Mouse (Mus musculus) forebrain, embryonic 12.5 days (tissue): ENCODE measurements at regions not wholly inside any gene's neighbourhood (a gene's known extent, or its start where the extent isn't known, plus 50 kb on each side); places are given as distances from the start of the nearest gene placed in this dataset.

Source experiments
- ATAC-seq: fragments of 200-750 bp; cut with Nextera tagmentation; 2 replicates; pipeline ENCODE4 v1.8.0; 2017; ENCODE audit warnings: moderate TSS enrichment; ENCODE audit not compliant: low FRiP score
- H3K27ac ChIP-seq: fragments of 300-500 bp; sonication (generic); 2 replicates; pipeline ENCODE4 v1.5.1; 2016; ENCODE audit warnings: mild to moderate bottlenecking
- H3K27me3 ChIP-seq: fragments of 300-500 bp; sonication (generic); 2 replicates; pipeline ENCODE4 v1.6.1; 2016; ENCODE audit warnings: mild to moderate bottlenecking
- H3K36me3 ChIP-seq: fragments of 300-500 bp; sonication (generic); replicated peaks from 2 replicates; pipeline ENCODE4 v1.6.1; 2016; ENCODE audit warnings: mild to moderate bottlenecking
- H3K4me1 ChIP-seq: fragments of 300-500 bp; sonication (generic); 2 replicates; pipeline ENCODE4 v1.6.1; 2016
- H3K4me2 ChIP-seq: fragments of 300-500 bp; sonication (generic); 2 replicates; pipeline ENCODE4 v1.6.1; 2016; ENCODE audit warnings: mild to moderate bottlenecking, moderate library complexity
- H3K4me3 ChIP-seq: fragments of 300-500 bp; sonication (generic); replicated peaks from 2 replicates; pipeline ENCODE4 v1.5.1; 2016; ENCODE audit warnings: mild to moderate bottlenecking
- H3K9ac ChIP-seq: fragments of 300-500 bp; sonication (generic); 2 replicates; pipeline ENCODE4 v1.6.1; 2016; ENCODE audit warnings: mild to moderate bottlenecking
- H3K9me3 ChIP-seq: fragments of 300-500 bp; sonication (generic); 2 replicates; pipeline ENCODE4 v1.6.1; 2016
- whole genome bisulfite sequencing: fragments of 180-500 bp; shearing (Covaris S2); methylation state at CpG from one replicate; pipeline ENCODE4 v1.1.7; 2016; 5-methylcytosine and 5-hydroxymethylcytosine counted together

DNA sequence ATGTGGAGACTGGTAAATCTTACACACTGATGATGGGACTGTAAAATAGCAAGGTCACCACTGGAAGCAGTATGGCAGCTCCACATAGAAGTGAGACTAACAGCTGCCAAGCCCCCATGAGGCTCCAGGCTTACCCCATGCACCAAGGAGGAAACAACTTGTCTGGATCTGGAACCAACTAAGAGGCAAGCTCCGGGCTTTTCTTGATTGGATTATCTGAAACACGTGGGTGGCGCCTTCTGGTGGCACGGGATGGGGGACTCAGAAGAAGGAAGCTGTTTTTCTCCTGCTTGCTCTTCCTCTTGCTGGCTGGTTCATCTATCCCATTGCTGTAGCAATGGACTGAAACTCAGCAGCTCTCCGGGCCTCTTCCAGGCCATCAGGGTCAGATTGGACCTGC lies 171.5 kb upstream of the Sulf2 start:
- ATAC-seq = no peak
- peaks cover 21% of the 10 kb centered on the region for H3K4me1 ChIP-seq
- H3K9me3 ChIP-seq = no peaks in the 10 kb centered on the region
- H3K36me3 ChIP-seq = no peaks in the 10 kb centered on the region
- H3K4me3 ChIP-seq = no peak overlapping the region
- no peak overlapping the region for H3K9ac ChIP-seq
- 73% methylated on average over 5 of the region's 5 CpGs for WGBS
- H3K4me2 ChIP-seq = no peak overlapping the region
- H3K27ac ChIP-seq = no peak overlapping the region
- H3K27me3 ChIP-seq = peaks cover 22% of the 10 kb centered on the region

GRCm38 (mm10) chr2:166324954-166325353 lies 169.5 kb upstream of the Sulf2 start:
- Histone ChIP-seq H3K9ac (no peak overlapping the region), H3K27ac (no peak overlapping the region), H3K4me1 (peaks cover 21% of the 10 kb centered on the region), H3K4me3 (no peak overlapping the region), H3K36me3 (no peaks in the 10 kb centered on the region), H3K27me3 (peaks cover 33% of the 10 kb centered on the region), H3K4me2 (no peak overlapping the region), H3K9me3 (no peaks in the 10 kb centered on the region)
- WGBS = 77% methylated on average over 3 of the region's 3 CpGs
- no peak for ATAC-seq

- ATAC-seq = 0 out of 2 replicates have a peak, but pooled peaks have one; percentile 27
- Histone ChIP-seq H3K36me3 (no peaks in the 10 kb centered on the region), H3K9ac (no peak overlapping the region), H3K27me3 (peaks cover 35% of the 10 kb centered on the region), H3K27ac (no peak overlapping the region), H3K4me3 (no peak overlapping the region), H3K4me1 (peaks cover 15% of the 10 kb centered on the region), H3K4me2 (no peak overlapping the region), H3K9me3 (no peaks in the 10 kb centered on the region)
- 47% methylated on average over 10 of the region's 10 CpGs for WGBS
Measured at GRCm38 (mm10) chr2:166324439-166324838, 169.0 kb upstream of the Sulf2 start.

DNA sequence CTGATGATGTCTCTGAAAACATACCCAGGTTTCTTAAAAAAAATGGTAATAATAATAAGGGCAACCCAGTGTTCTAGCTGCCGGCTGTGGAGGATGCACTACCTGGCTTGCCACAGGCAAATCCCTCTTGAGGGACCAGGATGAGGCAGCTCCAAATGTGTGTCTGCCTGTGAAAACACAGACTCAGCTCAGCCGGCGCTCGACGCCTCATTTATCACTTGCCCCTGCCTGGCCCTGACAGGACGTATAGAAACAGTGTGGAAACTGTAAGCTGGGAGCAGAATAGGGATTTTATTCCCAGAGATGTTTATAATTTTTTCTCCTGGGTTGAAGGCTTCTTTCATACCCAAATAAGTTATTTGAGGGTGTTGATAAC lies 167.2 kb upstream of the Sulf2 start:
- WGBS = 78% methylated on average over 6 of the region's 6 CpGs
- H3K27me3 ChIP-seq = peaks cover 53% of the 10 kb centered on the region
- no peak overlapping the region for H3K4me3 ChIP-seq
- H3K4me2 ChIP-seq = no peak overlapping the region
- H3K4me1 ChIP-seq = peaks cover 13% of the 10 kb centered on the region
- H3K9ac ChIP-seq = no peak overlapping the region
- H3K27ac ChIP-seq = no peak overlapping the region
- ATAC-seq = no peak
- H3K9me3 ChIP-seq = no peaks in the 10 kb centered on the region
- no peaks in the 10 kb centered on the region for H3K36me3 ChIP-seq

DNA sequence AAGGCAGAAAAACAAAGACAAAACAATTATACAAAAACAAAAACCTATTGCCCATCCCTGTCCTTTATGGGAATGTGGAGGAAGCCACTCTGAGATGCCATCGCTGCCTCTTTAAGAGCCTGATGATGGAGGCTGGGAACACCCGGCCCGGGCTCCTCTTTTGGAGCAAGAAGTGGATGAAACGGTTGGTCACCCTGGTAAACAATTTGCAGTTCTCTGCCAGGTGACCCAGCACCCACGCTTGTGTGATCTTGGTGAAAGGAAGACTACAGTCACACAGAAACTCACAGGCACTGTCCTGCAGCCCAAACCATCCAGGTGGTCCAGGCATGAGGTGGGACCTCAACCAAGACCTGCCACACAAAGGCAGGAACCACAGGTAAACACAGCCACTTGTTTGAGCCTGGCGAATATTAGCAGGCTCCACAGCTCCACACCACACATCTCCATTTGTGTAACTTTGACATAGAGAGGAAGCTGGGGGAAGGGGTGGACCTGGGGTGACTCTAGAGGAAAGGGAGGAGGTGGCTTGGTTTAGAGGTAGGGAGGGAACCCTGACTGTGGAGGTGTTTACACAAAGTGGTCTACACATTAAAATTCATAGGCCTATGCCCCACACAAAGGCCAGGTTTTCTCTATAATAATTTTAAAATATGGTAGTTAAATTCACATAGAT lies 166.7 kb upstream of the Sulf2 start:
- no peaks in the 10 kb centered on the region for H3K9me3 ChIP-seq
- no peak overlapping the region for H3K27ac ChIP-seq
- H3K4me1 ChIP-seq = peaks cover 13% of the 10 kb centered on the region
- no peaks in the 10 kb centered on the region for H3K36me3 ChIP-seq
- ATAC-seq = no peak
- no peak overlapping the region for H3K4me3 ChIP-seq
- no peak overlapping the region for H3K9ac ChIP-seq
- WGBS = 76% methylated on average over 6 of the region's 6 CpGs
- H3K4me2 ChIP-seq = no peak overlapping the region
- H3K27me3 ChIP-seq = peaks cover 57% of the 10 kb centered on the region

DNA sequence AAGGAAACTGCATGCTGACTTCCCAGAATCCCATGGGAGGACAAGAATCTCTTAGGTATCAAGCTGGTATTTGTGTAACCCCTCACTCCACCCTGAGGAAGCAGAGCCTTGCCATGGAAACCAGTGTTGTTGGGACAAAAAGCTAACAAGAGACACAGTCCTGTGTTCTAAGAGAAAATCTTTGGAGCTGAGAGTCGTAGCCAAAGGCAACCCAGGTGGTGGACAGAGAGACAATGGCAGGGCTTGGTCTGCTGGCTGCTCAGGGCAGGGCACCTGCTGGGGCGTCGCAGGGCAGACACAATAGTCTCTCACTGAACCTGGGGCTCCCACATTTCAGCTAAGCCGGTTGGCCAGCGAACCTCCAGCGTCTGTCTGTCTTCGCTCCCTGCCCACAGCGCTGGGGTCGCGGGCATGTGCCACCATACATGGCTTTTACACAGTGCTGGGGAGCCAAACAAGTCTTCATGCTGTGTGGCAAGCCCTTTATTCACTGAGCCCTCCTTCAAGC lies 161.0 kb upstream of the Sulf2 start:
- Histone ChIP-seq H3K27ac (peak overlapping the region; percentile 59; the same call in 1 of the 2 replicates), H3K9me3 (no peaks in the 10 kb centered on the region), H3K4me2 (no peak overlapping the region), H3K27me3 (peaks cover 61% of the 10 kb centered on the region), H3K4me1 (peaks cover 11% of the 10 kb centered on the region), H3K36me3 (no peaks in the 10 kb centered on the region), H3K4me3 (no peak overlapping the region), H3K9ac (no peak overlapping the region)
- peak; percentile 57 for ATAC-seq
- 1% methylated on average over 10 of the region's 10 CpGs for WGBS

GRCm38 (mm10) chr2:166310438-166310837 lies 155.0 kb upstream of the Sulf2 start:
- peaks cover 25% of the 10 kb centered on the region for H3K4me1 ChIP-seq
- no peak overlapping the region for H3K9ac ChIP-seq
- H3K36me3 ChIP-seq = no peaks in the 10 kb centered on the region
- no peak overlapping the region for H3K4me2 ChIP-seq
- 87% methylated on average over 5 of the region's 5 CpGs for WGBS
- H3K27me3 ChIP-seq = peaks cover 34% of the 10 kb centered on the region
- no peak overlapping the region for H3K4me3 ChIP-seq
- no peaks in the 10 kb centered on the region for H3K9me3 ChIP-seq
- ATAC-seq = no peak
- no peak overlapping the region for H3K27ac ChIP-seq

DNA sequence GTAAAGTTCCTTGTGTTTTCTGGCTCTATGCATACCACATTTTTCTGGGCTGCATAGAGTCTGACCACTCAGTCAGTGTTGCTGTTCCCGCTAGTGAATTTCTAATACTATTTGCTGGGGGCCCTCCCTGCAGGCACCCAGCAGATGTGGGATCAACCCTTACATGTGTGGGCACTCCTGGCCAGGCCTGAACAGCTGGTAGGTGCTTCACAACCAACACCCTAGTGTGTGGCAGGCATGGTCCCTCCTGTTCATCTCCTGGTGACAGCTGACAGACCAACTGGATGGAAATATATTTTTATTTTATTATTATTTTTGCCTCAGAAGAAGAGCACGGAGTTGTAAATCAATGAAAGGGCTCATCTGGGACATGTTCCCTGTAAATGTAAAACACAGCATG lies 154.4 kb upstream of the Sulf2 start:
- no peak overlapping the region for H3K4me2 ChIP-seq
- H3K36me3 ChIP-seq = no peaks in the 10 kb centered on the region
- 93% methylated on average over 2 of the region's 2 CpGs for WGBS
- ATAC-seq = no peak
- no peaks in the 10 kb centered on the region for H3K9me3 ChIP-seq
- H3K9ac ChIP-seq = no peak overlapping the region
- peaks cover 31% of the 10 kb centered on the region for H3K4me1 ChIP-seq
- H3K27ac ChIP-seq = no peak overlapping the region
- peaks cover 28% of the 10 kb centered on the region for H3K27me3 ChIP-seq
- H3K4me3 ChIP-seq = no peak overlapping the region

GRCm38 (mm10) chr2:166307551-166307950 lies 152.1 kb upstream of the Sulf2 start:
- H3K27ac ChIP-seq = no peak overlapping the region
- WGBS = 56% methylated on average over 13 of the region's 13 CpGs
- H3K9me3 ChIP-seq = no peaks in the 10 kb centered on the region
- ATAC-seq = no peak
- peaks cover 38% of the 10 kb centered on the region for H3K4me1 ChIP-seq
- H3K4me2 ChIP-seq = no peak overlapping the region
- H3K9ac ChIP-seq = no peak overlapping the region
- H3K4me3 ChIP-seq = no peak overlapping the region
- no peaks in the 10 kb centered on the region for H3K36me3 ChIP-seq
- peaks cover 16% of the 10 kb centered on the region for H3K27me3 ChIP-seq

GRCm38 (mm10) chr2:166305044-166306002 lies 149.9 kb upstream of the Sulf2 start:
- peaks cover 38% of the 10 kb centered on the region for H3K4me1 ChIP-seq
- no peaks in the 10 kb centered on the region for H3K36me3 ChIP-seq
- 72% methylated on average over 30 of the region's 30 CpGs for WGBS
- H3K9ac ChIP-seq = no peak overlapping the region
- 0 out of 2 replicates have a peak overlapping the region, but pooled peaks have one; percentile 36 for H3K27ac ChIP-seq
- H3K27me3 ChIP-seq = peaks cover 10% of the 10 kb centered on the region
- H3K4me2 ChIP-seq = no peak overlapping the region
- no peak overlapping the region for H3K4me3 ChIP-seq
- ATAC-seq = peak; percentile 30; the same call in 1 of the 2 replicates
- 0 out of 2 replicates have a peak, but pooled peaks cover 3% of the 10 kb centered on the region for H3K9me3 ChIP-seq

DNA sequence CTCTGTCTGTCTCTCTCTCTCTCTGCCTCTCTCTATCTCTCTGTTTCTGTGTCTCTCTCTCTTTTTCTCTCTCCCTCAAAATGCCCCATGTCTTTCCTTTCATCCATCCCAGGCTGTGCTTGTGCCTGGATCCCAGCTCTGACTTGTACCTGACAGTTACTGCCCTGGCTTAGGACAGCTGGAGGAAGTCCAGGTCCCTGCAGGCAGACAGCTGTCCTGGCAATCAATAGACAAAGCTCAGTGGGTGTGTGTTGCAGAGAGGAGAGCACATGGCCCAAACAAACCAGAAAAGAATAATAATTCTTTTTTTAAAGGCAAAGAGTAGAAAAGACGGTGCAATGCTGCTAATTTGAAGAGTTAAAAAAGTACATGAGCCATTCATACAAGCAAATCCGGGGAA lies 148.4 kb upstream of the Sulf2 start:
- no peak overlapping the region for H3K4me3 ChIP-seq
- peaks cover 3% of the 10 kb centered on the region for H3K27me3 ChIP-seq
- H3K36me3 ChIP-seq = no peaks in the 10 kb centered on the region
- H3K4me2 ChIP-seq = no peak overlapping the region
- H3K9me3 ChIP-seq = 0 out of 2 replicates have a peak, but pooled peaks cover 3% of the 10 kb centered on the region
- WGBS = 64% methylated on average over 2 of the region's 2 CpGs
- peaks cover 38% of the 10 kb centered on the region for H3K4me1 ChIP-seq
- ATAC-seq = no peak
- H3K9ac ChIP-seq = no peak overlapping the region
- no peak overlapping the region for H3K27ac ChIP-seq

DNA sequence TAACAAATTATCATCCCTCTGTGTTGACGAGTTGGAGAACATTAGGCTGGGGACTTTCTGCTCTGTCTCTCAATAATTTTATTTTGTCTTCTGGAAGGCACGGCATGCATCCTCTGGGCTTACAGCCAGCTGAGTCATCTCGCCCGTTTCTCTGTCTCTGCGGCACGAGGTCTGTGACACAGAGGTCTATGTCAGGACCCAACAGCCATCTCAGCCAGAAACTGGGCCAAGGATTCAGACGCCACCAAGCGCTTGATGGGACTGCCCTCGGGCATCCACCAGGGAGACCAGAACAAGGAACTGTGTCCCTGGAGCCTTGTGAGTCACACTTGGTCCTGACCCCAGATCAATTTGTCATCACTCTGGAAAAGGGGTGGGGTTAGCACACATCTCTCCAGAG lies 145.7 kb upstream of the Sulf2 start:
- ATAC-seq = no peak
- Histone ChIP-seq H3K27ac (no peak overlapping the region), H3K9ac (no peak overlapping the region), H3K4me2 (no peak overlapping the region), H3K9me3 (0 out of 2 replicates have a peak, but pooled peaks cover 3% of the 10 kb centered on the region), H3K4me1 (peaks cover 23% of the 10 kb centered on the region), H3K27me3 (no peaks in the 10 kb centered on the region; the same call in none of the 2 replicates), H3K36me3 (no peaks in the 10 kb centered on the region), H3K4me3 (no peak overlapping the region)
- WGBS = 92% methylated on average over 9 of the region's 9 CpGs
